Mouse (Mus musculus) heart, embryonic 12.5 days (tissue): ENCODE results near the gene Zfp827. TPM values are rescaled to one million over a fixed set of nuclear protein-coding genes. Genes with fewer than 3 reads are reported as not detected.

Experiments used
- ATAC-seq: fragments of 200-750 bp; cut with Nextera tagmentation; 2 replicates; pipeline ENCODE4 v1.8.0; 2017; ENCODE audit warnings: moderate TSS enrichment, moderate library complexity; ENCODE audit not compliant: insufficient number of reproducible peaks, low FRiP score
- H3K27ac ChIP-seq: fragments of 300-500 bp; sonication (generic); 2 replicates; pipeline ENCODE4 v1.5.1; 2016; ENCODE audit warnings: mild to moderate bottlenecking, moderate library complexity; ENCODE audit not compliant: poor library complexity, severe bottlenecking
- H3K27me3 ChIP-seq: fragments of 300-500 bp; sonication (generic); replicated peaks from 2 replicates; pipeline ENCODE4 v1.6.1; 2016; ENCODE audit warnings: mild to moderate bottlenecking, moderate library complexity
- H3K36me3 ChIP-seq: fragments of 300-500 bp; sonication (generic); 2 replicates; pipeline ENCODE4 v1.6.1; 2016; ENCODE audit warnings: mild to moderate bottlenecking, moderate library complexity
- H3K4me1 ChIP-seq: fragments of 300-500 bp; sonication (generic); replicated peaks from 2 replicates; pipeline ENCODE4 v1.6.1; 2016; ENCODE audit warnings: mild to moderate bottlenecking
- H3K4me2 ChIP-seq: fragments of 300-500 bp; sonication (generic); 2 replicates; pipeline ENCODE4 v1.6.1; 2016; ENCODE audit warnings: mild to moderate bottlenecking, moderate library complexity
- H3K4me3 ChIP-seq: fragments of 300-500 bp; sonication (generic); 2 replicates; pipeline ENCODE4 v1.5.1; 2016; ENCODE audit warnings: mild to moderate bottlenecking
- H3K9ac ChIP-seq: fragments of 300-500 bp; sonication (generic); 2 replicates; pipeline ENCODE4 v1.6.1; 2016; ENCODE audit warnings: mild to moderate bottlenecking, moderate library complexity
- H3K9me3 ChIP-seq: fragments of 300-500 bp; sonication (generic); replicated peaks from 2 replicates; pipeline ENCODE4 v1.6.1; 2016; ENCODE audit warnings: mild to moderate bottlenecking, moderate library complexity
- WGBS: fragments of 180-500 bp; shearing (Covaris S2); methylation state at CpG from one replicate; pipeline ENCODE4 v1.1.7; 2016; 5-methylcytosine and 5-hydroxymethylcytosine counted together
- polyA plus RNA-seq: library from polyadenylated mRNA; unstranded; fragments of >200 nt; fragmentation: Nextera tagmentation; extraction: Ambion mirVana; gene quantifications from 2 replicates; pipeline ENCODE4 v1.2.1, GENCODE M21; 2016

The Zfp827 gene
- polyA plus RNA-seq, 1 experiment from 2014 or later: 10.5 TPM

DNA sequence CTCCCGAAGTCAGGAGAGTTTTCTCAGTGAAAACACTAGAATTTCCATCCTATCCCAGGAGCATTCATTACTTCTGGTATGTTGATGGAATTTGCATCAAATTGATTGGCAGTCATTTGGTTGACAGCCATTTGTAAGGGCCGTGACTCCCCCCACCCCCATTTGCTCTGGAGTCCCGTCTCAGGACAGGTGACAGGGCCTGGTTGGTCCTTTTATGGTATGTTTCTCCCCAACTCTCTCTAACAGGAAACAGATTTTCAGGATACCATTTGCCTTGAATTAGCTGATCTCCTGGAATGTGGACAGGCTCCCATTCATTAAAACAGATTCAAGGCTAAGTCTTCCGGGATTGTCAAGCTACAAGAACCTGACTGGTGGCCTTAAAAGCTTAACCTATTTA is 129.1 kb downstream of the Zfp827 start:
- Histone ChIP-seq H3K4me3 (no peak overlapping the region), H3K4me1 (peaks cover 27% of the 10 kb centered on the region), H3K27ac (no peak overlapping the region), H3K9ac (no peak overlapping the region), H3K9me3 (no peaks in the 10 kb centered on the region), H3K27me3 (no peaks in the 10 kb centered on the region), H3K36me3 (peaks cover 45% of the 10 kb centered on the region), H3K4me2 (no peak overlapping the region)
- 81% methylated on average over 4 of the region's 4 CpGs for WGBS
- no peak for ATAC-seq

DNA sequence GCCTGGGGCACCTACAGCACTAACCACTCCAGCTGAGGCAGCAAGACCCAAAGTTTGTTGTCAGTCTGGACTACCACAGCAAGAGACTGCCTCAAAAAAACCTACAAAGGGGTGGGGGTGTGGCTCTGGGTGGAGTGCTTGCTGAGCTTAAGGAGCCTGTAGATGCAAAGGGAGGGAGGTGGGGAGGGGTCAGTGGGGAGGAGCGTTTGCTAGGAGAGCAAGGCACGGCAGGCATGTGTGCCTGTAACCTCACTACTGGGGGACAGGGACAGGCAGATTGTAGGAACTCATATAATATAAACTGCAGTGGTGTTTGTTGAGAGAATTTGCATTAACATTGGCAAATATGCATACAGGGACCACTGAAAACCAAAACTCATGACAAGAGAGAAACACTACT is 130.1 kb downstream of the Zfp827 start:
- Histone ChIP-seq H3K4me2 (no peak overlapping the region), H3K27ac (no peak overlapping the region), H3K9ac (no peak overlapping the region), H3K4me1 (peaks cover 35% of the 10 kb centered on the region), H3K9me3 (no peaks in the 10 kb centered on the region), H3K27me3 (no peaks in the 10 kb centered on the region), H3K36me3 (peaks cover 35% of the 10 kb centered on the region), H3K4me3 (no peak overlapping the region)
- no peak for ATAC-seq
- 39% methylated on average over 2 of the region's 2 CpGs for WGBS

DNA sequence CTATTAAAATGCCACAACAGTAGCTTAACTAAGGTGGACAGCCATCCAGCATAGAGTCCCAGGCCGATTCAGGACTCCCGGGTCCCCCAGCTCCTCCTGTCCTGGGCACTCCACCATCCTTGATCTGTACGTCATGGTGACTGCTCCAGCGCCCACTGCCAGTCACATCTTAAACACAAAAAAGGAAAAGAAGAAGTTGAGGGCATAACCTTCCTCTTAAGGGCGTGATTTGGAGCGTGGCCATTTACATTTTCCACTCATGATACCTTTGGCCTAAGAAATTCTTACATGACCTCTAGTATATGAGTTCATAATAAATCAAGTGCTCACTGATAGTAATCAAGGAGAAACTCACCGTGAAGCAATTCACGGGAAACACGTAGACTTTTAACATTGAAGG is 131.2 kb downstream of the Zfp827 start:
- Histone ChIP-seq H3K9me3 (no peaks in the 10 kb centered on the region), H3K4me1 (peaks cover 46% of the 10 kb centered on the region)

DNA sequence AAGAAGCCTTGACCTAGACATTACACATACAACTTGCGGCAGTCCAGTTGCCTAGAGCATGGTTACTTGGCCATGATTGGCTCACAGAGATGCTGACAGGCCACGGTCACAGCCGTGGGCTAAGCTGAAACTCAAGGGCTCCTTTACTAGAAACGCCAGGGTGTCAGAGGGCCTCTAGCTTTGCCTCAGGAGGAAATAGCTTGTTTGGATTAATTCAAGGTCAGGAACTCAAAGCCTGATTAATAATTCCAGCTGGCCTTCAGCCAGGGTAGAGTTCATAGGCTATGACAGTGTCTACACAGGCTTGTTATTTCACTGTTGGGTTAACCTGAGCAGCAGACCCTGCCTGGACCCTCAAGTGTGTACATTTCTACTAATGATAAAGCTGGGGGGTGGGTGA is 132.1 kb downstream of the Zfp827 start:
- WGBS: 58% methylated on average over 4 of the region's 4 CpGs
- no peak overlapping the region for H3K9ac ChIP-seq
- H3K4me1 ChIP-seq: peaks cover 46% of the 10 kb centered on the region
- no peaks in the 10 kb centered on the region for H3K9me3 ChIP-seq
- peak overlapping the region; percentile 60 for H3K27ac ChIP-seq
- no peak overlapping the region for H3K4me3 ChIP-seq
- no peaks in the 10 kb centered on the region for H3K27me3 ChIP-seq
- ATAC-seq: no peak
- H3K36me3 ChIP-seq: peaks cover 27% of the 10 kb centered on the region
- H3K4me2 ChIP-seq: no peak overlapping the region

More for the DNA sequence above, 131.2 kb downstream of the Zfp827 start:
- Histone ChIP-seq H3K36me3 (peaks cover 27% of the 10 kb centered on the region), H3K4me2 (no peak overlapping the region), H3K27ac (no peak overlapping the region), H3K27me3 (no peaks in the 10 kb centered on the region), H3K4me3 (no peak overlapping the region), H3K9ac (no peak overlapping the region)
- no peak for ATAC-seq
- WGBS: 85% methylated on average over 9 of the region's 9 CpGs

DNA sequence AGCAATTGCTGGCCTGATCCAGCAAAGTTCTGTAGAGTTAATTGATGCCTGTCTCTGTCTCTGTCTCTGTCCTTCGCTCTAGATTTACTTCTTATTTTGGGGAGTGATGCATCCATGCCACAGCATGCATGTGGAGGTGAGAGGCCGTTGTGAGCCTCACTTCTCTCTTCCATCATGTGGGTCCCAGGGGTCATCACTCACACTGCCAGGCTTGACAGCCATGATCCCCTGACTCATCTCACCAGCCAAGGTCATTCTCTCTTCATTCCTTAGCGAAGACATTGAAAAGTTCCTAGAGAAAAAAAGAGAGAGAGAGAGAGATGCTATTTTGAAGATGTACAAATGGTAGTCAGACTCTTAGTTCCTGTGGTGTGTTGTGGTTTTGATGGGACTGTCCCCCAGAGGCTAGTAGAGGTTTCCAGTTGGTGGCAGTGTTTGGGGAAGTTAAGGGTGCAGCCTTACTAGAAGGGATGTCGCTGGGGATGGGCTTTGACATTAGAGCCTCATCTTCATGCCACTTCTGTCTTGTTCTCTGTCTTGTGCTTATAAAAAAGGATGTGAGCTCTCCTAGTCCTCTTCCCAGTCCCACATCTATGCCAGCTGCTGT is 133.0 kb downstream of the Zfp827 start:
- no peak overlapping the region for H3K9ac ChIP-seq
- no peak overlapping the region for H3K4me2 ChIP-seq
- WGBS: 79% methylated on average over 4 of the region's 4 CpGs
- ATAC-seq: no peak
- no peak overlapping the region for H3K27ac ChIP-seq
- H3K4me3 ChIP-seq: no peak overlapping the region
- H3K27me3 ChIP-seq: no peaks in the 10 kb centered on the region
- H3K4me1 ChIP-seq: peaks cover 46% of the 10 kb centered on the region
- H3K36me3 ChIP-seq: peaks cover 27% of the 10 kb centered on the region
- H3K9me3 ChIP-seq: no peaks in the 10 kb centered on the region

DNA sequence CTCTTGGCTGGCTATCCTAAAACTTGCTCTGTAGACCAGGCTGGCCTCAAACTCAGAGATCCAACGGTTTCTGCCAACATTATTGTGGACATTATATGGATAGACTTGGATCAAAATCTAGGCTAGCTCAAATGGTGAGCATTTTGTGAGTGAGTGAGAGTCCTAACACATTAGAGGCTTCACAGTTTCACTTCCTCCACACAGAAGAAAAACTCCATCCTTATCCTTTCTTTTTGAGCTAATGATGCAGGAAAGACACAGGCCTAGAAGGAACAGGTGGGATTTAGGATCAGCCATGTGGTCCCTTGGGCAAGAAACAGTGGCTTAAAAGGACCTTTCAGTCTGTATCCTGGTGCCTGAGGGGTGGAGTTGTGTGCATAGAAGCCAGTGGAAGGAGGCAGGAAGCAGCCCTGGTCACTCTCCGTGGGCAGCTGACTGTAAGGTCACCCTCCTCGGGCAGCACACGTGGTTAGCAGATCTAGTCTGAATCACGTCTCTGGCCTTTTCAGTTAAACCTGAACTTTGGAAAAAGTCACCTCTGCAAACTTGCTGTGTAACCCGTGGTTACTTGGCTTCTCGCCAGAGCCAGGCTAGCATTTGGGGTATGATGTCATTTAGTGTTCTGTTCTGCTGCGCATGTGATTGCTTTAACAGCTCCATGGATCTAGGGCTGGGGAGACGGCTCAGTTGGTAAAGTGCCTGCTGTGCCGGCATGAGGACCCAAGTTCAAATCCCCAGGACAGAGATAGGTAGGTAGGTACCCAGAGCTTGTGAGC is 134.5 kb downstream of the Zfp827 start:
- Histone ChIP-seq H3K9me3 (no peaks in the 10 kb centered on the region), H3K9ac (no peak overlapping the region), H3K27ac (peak overlapping the region; percentile 68), H3K4me2 (no peak overlapping the region), H3K4me3 (no peak overlapping the region), H3K4me1 (peaks cover 50% of the 10 kb centered on the region), H3K27me3 (no peaks in the 10 kb centered on the region), H3K36me3 (peaks cover 17% of the 10 kb centered on the region)
- peak; percentile 62 for ATAC-seq
- 23% methylated on average over 10 of the region's 10 CpGs for WGBS

DNA sequence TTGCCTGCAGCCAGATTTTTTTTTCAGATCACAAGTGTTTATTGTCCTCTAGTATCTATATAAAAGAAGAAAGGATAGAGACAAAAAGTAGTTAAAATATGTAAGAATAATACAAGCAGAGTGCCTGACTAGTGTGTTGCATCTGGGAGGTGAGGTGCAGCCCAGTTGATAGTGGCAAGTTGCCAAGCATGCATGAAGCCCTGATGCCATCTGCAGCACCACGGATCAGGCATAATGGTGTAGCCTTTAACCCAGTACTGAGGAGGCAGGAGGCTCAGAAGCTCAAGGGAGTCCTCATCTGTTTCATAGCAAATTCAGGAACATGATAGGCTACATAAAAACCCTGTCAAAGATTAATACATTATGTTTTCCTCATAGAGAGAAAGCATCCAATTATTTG is 136.1 kb downstream of the Zfp827 start:
- no peaks in the 10 kb centered on the region for H3K9me3 ChIP-seq
- peaks cover 10% of the 10 kb centered on the region for H3K36me3 ChIP-seq
- H3K27ac ChIP-seq: no peak overlapping the region
- H3K4me2 ChIP-seq: no peak overlapping the region
- no peak overlapping the region for H3K9ac ChIP-seq
- peaks cover 47% of the 10 kb centered on the region for H3K4me1 ChIP-seq
- H3K4me3 ChIP-seq: no peak overlapping the region
- no peaks in the 10 kb centered on the region for H3K27me3 ChIP-seq
- ATAC-seq: no peak
- 44% methylated on average over 1 of the region's 1 CpGs for WGBS

DNA sequence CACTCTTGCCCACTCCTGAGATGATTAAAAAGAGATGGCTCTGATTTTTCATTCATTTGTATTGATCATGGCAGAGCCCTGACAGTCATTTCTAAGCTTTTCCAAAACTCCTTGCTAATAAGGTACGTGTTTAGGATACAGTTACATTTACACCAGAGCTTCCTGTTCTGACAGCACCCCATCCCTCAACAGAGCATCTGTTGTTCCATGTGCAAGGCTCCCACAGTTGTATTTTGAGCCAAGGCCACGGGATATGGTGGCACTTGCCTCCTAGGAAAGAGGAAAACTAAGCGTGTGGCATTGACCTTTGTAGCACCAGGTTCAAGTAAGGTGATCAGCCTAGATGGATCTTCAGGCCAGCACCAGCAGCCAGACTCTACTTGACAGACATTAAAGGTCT is 137.0 kb downstream of the Zfp827 start:
- Histone ChIP-seq H3K9ac (no peak overlapping the region), H3K4me2 (no peak overlapping the region), H3K27ac (no peak overlapping the region), H3K36me3 (peaks cover 6% of the 10 kb centered on the region), H3K4me1 (peaks cover 42% of the 10 kb centered on the region), H3K4me3 (no peak overlapping the region), H3K27me3 (no peaks in the 10 kb centered on the region), H3K9me3 (no peaks in the 10 kb centered on the region)
- ATAC-seq: no peak
- 83% methylated on average over 3 of the region's 3 CpGs for WGBS

DNA sequence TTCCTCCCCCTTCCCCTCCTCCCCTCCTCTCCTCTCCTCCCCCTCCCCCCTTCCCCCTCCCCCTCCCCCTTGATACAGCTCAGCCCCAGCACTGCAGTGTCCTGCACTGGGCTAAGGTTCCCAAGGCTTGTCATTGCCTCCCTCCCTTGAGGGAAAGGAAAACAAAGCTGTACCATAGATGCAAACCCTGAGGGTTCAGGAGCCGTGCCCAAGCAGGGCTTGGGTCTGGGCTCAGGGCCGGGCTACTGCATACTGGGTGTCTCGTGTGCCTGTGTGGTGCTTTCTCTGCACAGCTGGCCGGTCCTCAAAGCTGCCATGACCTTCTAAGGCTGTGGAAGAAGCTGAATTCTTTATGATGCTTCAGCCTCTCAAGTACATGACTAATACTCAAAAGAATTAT is 145.4 kb downstream of the Zfp827 start:
- H3K9ac ChIP-seq: no peak overlapping the region
- no peak overlapping the region for H3K4me3 ChIP-seq
- peaks cover 16% of the 10 kb centered on the region for H3K4me1 ChIP-seq
- H3K27me3 ChIP-seq: no peaks in the 10 kb centered on the region
- H3K36me3 ChIP-seq: peaks cover 18% of the 10 kb centered on the region
- 0 out of 2 replicates have a peak overlapping the region, but pooled peaks have one; percentile 31 for H3K27ac ChIP-seq
- ATAC-seq: peak; percentile 25; the same call in 1 of the 2 replicates
- H3K9me3 ChIP-seq: no peaks in the 10 kb centered on the region
- H3K4me2 ChIP-seq: no peak overlapping the region
- WGBS: 48% methylated on average over 4 of the region's 4 CpGs

DNA sequence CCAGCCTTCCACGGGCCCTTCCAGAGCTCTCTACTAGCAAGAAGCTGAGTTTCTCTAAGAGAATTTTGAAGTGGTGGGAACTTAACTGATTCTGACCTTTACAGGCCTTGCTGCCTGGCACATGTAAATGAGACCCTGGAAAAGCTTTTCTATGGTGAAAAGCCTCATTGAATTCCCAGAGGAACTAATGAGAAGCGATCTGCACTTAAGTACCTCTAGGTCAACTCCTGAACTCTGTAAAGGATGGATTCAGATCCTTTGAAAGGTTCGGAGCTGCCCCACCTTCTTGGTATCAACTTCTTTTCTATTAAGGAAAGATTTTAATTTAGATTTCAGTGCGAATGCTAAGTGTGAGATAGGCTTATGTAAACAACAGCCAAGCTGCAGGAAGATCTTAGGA is 147.8 kb downstream of the Zfp827 start:
- Histone ChIP-seq H3K4me2 (no peak overlapping the region), H3K36me3 (peaks cover 42% of the 10 kb centered on the region), H3K9me3 (no peaks in the 10 kb centered on the region), H3K4me3 (no peak overlapping the region), H3K27ac (no peak overlapping the region), H3K27me3 (no peaks in the 10 kb centered on the region), H3K9ac (no peak overlapping the region), H3K4me1 (peaks cover 16% of the 10 kb centered on the region)
- ATAC-seq: no peak
- WGBS: 55% methylated on average over 4 of the region's 4 CpGs

DNA sequence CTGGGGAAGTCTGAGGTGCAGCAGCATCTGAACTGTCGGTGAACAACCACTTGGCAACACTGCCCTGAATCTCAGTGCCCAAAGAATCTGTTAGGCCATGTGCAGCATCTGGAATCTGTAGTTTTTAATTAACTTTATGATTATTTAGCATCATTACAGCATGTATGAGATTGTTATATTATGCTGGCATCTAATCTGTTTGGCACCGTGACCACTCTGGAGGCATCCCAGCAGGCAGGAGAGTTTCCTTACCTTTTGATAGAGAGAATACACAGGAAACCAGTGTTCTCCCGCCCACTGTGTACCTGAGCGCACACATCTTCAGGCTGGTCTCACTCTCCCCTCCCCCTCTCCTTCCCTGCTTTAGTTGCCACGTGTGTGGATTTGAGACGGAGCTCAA is 151.4 kb downstream of the Zfp827 start:
- H3K4me3 ChIP-seq: no peak overlapping the region
- H3K36me3 ChIP-seq: peaks cover 77% of the 10 kb centered on the region
- no peak overlapping the region for H3K27ac ChIP-seq
- no peak overlapping the region for H3K4me2 ChIP-seq
- H3K9ac ChIP-seq: no peak overlapping the region
- H3K27me3 ChIP-seq: no peaks in the 10 kb centered on the region
- 90% methylated on average over 6 of the region's 6 CpGs for WGBS
- H3K9me3 ChIP-seq: no peaks in the 10 kb centered on the region
- H3K4me1 ChIP-seq: no peaks in the 10 kb centered on the region
- ATAC-seq: no peak
